Comparison of ENCODE assay signal across 8 mouse cellular contexts in the genomic region with DNA sequence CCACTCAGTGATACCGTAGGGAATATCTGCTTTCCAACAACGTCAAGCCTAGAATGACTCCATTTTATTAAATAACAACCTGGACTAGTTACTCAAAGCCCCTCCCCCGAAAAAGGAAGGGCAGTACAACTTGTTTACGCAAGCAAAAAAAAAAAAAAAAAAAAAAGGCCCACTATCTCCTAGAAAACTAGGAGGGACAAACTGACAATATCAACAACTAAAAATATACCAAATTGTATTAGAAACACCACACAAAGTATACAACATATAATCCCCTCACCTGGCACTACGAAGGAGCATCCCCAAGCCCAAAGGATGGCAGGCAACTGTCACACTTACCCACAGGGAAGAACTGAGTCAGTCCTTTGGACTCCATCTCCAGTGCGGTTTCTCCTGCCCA. TPM values are rescaled to one million over a fixed set of nuclear protein-coding genes. Genes with fewer than 3 reads are reported as not detected.
DNase-seq lines count a peak whose midpoint lies in the region; ATAC-seq and TF ChIP-seq lines count a peak whose summit lies in the region.

No protein-coding gene starts in this region.

- TF ChIP-seq CTCF in CH12.LX (conservative IDR thresholded peaks at IDR 0.05 in 1 of 2, IDR thresholded peaks at IDR 0.05 in 1 of 2; ENCODE audit: low read depth in 2 of 2, low read length in 2 of 2), result no peak

- TF ChIP-seq RAD21 in CH12.LX (IDR thresholded peaks at IDR 0.05; ENCODE audit: low read depth, low read length), result no peak

- 0 out of 2 replicates have a peak overlapping the region, but pooled peaks have one; percentile 97 for H3K27ac ChIP-seq in heart, embryonic 13.5 days (replicated peaks)
- H3K27ac ChIP-seq in CH12.LX (ENCODE audit: insufficient read depth, low read depth), result no peak overlapping the region
- no peak overlapping the region for H3K27ac ChIP-seq in forebrain, embryonic 14.5 days (ENCODE audit: low read depth, low read length)
- peak overlapping the region; percentile 95 for H3K27ac ChIP-seq in liver, embryonic 16.5 days (ENCODE audit: low read length)

- peak overlapping the region; percentile 89 for H3K4me3 ChIP-seq in heart, embryonic 13.5 days
- H3K4me3 ChIP-seq in CH12.LX (replicated peaks in 1 of 3; ENCODE audit: low read depth in 2 of 3, low read length in 2 of 3, poor library complexity in 1 of 3), result peak overlapping the region; percentile 80 to 100 (median 98)
- H3K4me3 ChIP-seq in forebrain, embryonic 14.5 days (ENCODE audit: low read depth, low read length), result peak overlapping the region; percentile 82
- peak overlapping the region; percentile 82 for H3K4me3 ChIP-seq in liver, embryonic 16.5 days (ENCODE audit: low read depth, low read length)

- no peaks in the 10 kb centered on the region for H3K27me3 ChIP-seq in heart, embryonic 13.5 days (replicated peaks)
- no peaks in the 10 kb centered on the region for H3K27me3 ChIP-seq in CH12.LX (replicated peaks)
- H3K27me3 ChIP-seq in forebrain, embryonic 14.5 days (replicated peaks; ENCODE audit: control insufficient read depth, insufficient read depth, low read length), result no peaks in the 10 kb centered on the region
- H3K27me3 ChIP-seq in liver, embryonic 16.5 days (ENCODE audit: control insufficient read depth, insufficient read depth, low read depth, low read length), result no peaks in the 10 kb centered on the region

- dilution Hi-C loops in CH12.LX (cut with MboI; ENCODE audit: extremely low pct_ligation_motif_present, extremely low pct_unique_long_range_greater_than_20kb, low sequenced_read_pairs), result no loop called here

- in situ Hi-C loops in CH12.LX (cut with MboI; ENCODE audit: low pct_ligation_motif_present, low pct_unique_long_range_greater_than_20kb, low sequenced_read_pairs), result no loop called here

- 52% methylated on average over 6 of the region's 6 CpGs for WGBS in heart, embryonic 13.5 days
- 70% methylated on average over 6 of the region's 6 CpGs for WGBS in forebrain, embryonic 14.5 days
- WGBS in liver, embryonic 16.5 days (ENCODE audit: insufficient replicate concordance), result 49% methylated on average over 6 of the region's 6 CpGs

- peaks cover 48% of the 10 kb centered on the region for H3K79me2 ChIP-seq in CH12.LX (replicated peaks; ENCODE audit: control insufficient read depth, extremely low read depth, insufficient read depth, poor library complexity, severe bottlenecking)

- H3K4me2 ChIP-seq in heart, embryonic 13.5 days, result peak overlapping the region; percentile 79
- H3K4me2 ChIP-seq in CH12.LX (ENCODE audit: insufficient read depth, low read depth, poor library complexity, severe bottlenecking), result peak overlapping the region; percentile 99
- peak overlapping the region; percentile 67 for H3K4me2 ChIP-seq in forebrain, embryonic 14.5 days (ENCODE audit: low read length)
- H3K4me2 ChIP-seq in liver, embryonic 16.5 days (ENCODE audit: low read depth, low read length), result peak overlapping the region; percentile 51

- peak overlapping the region; percentile 98 for H3K9ac ChIP-seq in heart, embryonic 13.5 days
- H3K9ac ChIP-seq in CH12.LX (ENCODE audit: insufficient read depth, low read depth), result peak overlapping the region; percentile 94; the same call in 1 of the 2 replicates
- H3K9ac ChIP-seq in forebrain, embryonic 14.5 days (ENCODE audit: low read length), result peak overlapping the region; percentile 94
- H3K9ac ChIP-seq in liver, embryonic 16.5 days (ENCODE audit: low read depth, low read length), result peak overlapping the region; percentile 92

- no peaks in the 10 kb centered on the region for H3K9me3 ChIP-seq in heart, embryonic 13.5 days
- H3K9me3 ChIP-seq in CH12.LX (replicated peaks; ENCODE audit: low read length), result no peaks in the 10 kb centered on the region
- no peaks in the 10 kb centered on the region for H3K9me3 ChIP-seq in forebrain, embryonic 14.5 days (replicated peaks; ENCODE audit: control insufficient read depth, low read length)
- H3K9me3 ChIP-seq in liver, embryonic 16.5 days (replicated peaks; ENCODE audit: control insufficient read depth, low read length), result no peaks in the 10 kb centered on the region

- no peak for ATAC-seq in heart, embryonic 13.5 days (ENCODE audit: extremely low read depth, insufficient number of reproducible peaks, low FRiP score, low TSS enrichment)
- no peak for ATAC-seq in forebrain, embryonic 14.5 days
- ATAC-seq in liver, embryonic 16.5 days (ENCODE audit: low read depth), result no peak

- no peak for TF ChIP-seq POLR2A in CH12.LX (IDR thresholded peaks at IDR 0.05; ENCODE audit: low read depth, low read length)

- peaks cover 24% of the 10 kb centered on the region for H3K4me1 ChIP-seq in heart, embryonic 13.5 days
- H3K4me1 ChIP-seq in CH12.LX (ENCODE audit: control insufficient read depth in 1 of 2, insufficient read depth in 2 of 2), result peaks cover 7 to 16% of the 10 kb centered on the region in 2 experiments; a peak in 3 of 4 replicates
- H3K4me1 ChIP-seq in forebrain, embryonic 14.5 days (ENCODE audit: control insufficient read depth, insufficient read depth, low read length), result peaks cover 19% of the 10 kb centered on the region
- H3K4me1 ChIP-seq in liver, embryonic 16.5 days (ENCODE audit: control insufficient read depth, low read depth, low read length), result peaks cover 19% of the 10 kb centered on the region

- no peak for TF ChIP-seq EP300 in CH12.LX (IDR thresholded peaks at IDR 0.05; ENCODE audit: low read length)

- H3K36me3 ChIP-seq in heart, embryonic 13.5 days, result peaks cover 44% of the 10 kb centered on the region
- H3K36me3 ChIP-seq in CH12.LX (replicated peaks in 1 of 2; ENCODE audit: control insufficient read depth in 1 of 2, insufficient read depth in 1 of 2, low read length in 1 of 2), result peaks cover 24 to 37% of the 10 kb centered on the region in 2 experiments
- peaks cover 20% of the 10 kb centered on the region for H3K36me3 ChIP-seq in forebrain, embryonic 14.5 days (ENCODE audit: control insufficient read depth, insufficient read depth, low read length)
- peaks cover 13% of the 10 kb centered on the region; the same call in 1 of the 2 replicates for H3K36me3 ChIP-seq in liver, embryonic 16.5 days (ENCODE audit: control insufficient read depth, insufficient read depth)

- no peak for DNase-seq in heart, adult 9 months (ENCODE audit: low spot score in 2 of 2)
- DNase-seq in CH12.LX (ENCODE audit: extremely low read depth), result no peak
- no peak for DNase-seq in forebrain, embryonic 14.5 days (ENCODE audit: low spot score)
- no peak for DNase-seq in left cerebral cortex, adult 8-10 months (ENCODE audit: low spot score in 2 of 2)
- no peak for DNase-seq in gastrocnemius, postnatal 25 days
- DNase-seq in adrenal gland, adult (ENCODE audit: inconsistent age in 2 of 2, low spot score in 1 of 2), result no peak

TF ChIP-seq in CH12.LX, 34 proteins besides CTCF, POLR2A, EP300 and RAD21:
- TF ChIP-seq NELFE (IDR thresholded peaks at IDR 0.05; ENCODE audit: low read depth, low read length), result no peak
- TF ChIP-seq CHD1 (IDR thresholded peaks at IDR 0.05; ENCODE audit: low read depth, low read length), result no peak
- peak; percentile 68 for TF ChIP-seq ZNF384 (IDR thresholded peaks at IDR 0.05; ENCODE audit: low read depth, low read length)

RNA-seq across cellular contexts. Expression of a gene that starts 1.1 kb away (rescaled TPM):
- 12.1 and 17.3 TPM in 2 replicates for polyA plus RNA-seq in heart, embryonic 13.5 days (2015; fragmentation: Nextera tagmentation; extraction: Ambion mirVana)
- total RNA-seq in CH12.LX (2012; rRNA removed) (9.8 and 11.3 TPM in 2 replicates), CH12.LX (2014; rRNA removed) (9.0 and 9.3 TPM in 2 replicates)
- 10.6 and 13.4 TPM in 2 replicates for polyA plus RNA-seq in CH12.LX (2012; ENCODE audit: insufficient read length, low read depth)
- 44.1 and 72.0 TPM in 2 replicates for polyA plus RNA-seq in forebrain, embryonic 14.5 days (2014; fragmentation: Nextera tagmentation; extraction: Ambion mirVana)
- polyA plus RNA-seq in liver, embryonic 16.5 days (2015; fragmentation: Nextera tagmentation; extraction: Ambion mirVana), result 7.7 and 8.7 TPM in 2 replicates
- total RNA-seq in left cerebral cortex, adult 8-10 months (2022), result 10 to 100 TPM; 65.9 to 94.1 (median 79.6) TPM
- total RNA-seq in gastrocnemius, postnatal 25 days (2021), result 10 to 100 TPM; 16.5 to 17.9 TPM

RNA-seq across cellular contexts. Expression of a gene that starts 22.8 kb away (rescaled TPM):
- 1.2 and 1.3 TPM in 2 replicates for polyA plus RNA-seq in heart, embryonic 13.5 days (2015; fragmentation: Nextera tagmentation; extraction: Ambion mirVana)
- total RNA-seq in CH12.LX (2012; rRNA removed) (1.1 and 1.7 TPM in 2 replicates), CH12.LX (2014; rRNA removed) (5.0 and 6.6 TPM in 2 replicates)
- polyA plus RNA-seq in CH12.LX (2012; ENCODE audit: insufficient read length, low read depth), result 3.4 and 4.1 TPM in 2 replicates
- 22.2 and 25.2 TPM in 2 replicates for polyA plus RNA-seq in forebrain, embryonic 14.5 days (2014; fragmentation: Nextera tagmentation; extraction: Ambion mirVana)
- polyA plus RNA-seq in liver, embryonic 16.5 days (2015; fragmentation: Nextera tagmentation; extraction: Ambion mirVana), result 0.02 and 0.30 TPM in 2 replicates
- total RNA-seq in left cerebral cortex, adult 8-10 months (2022), result 1 to 10 TPM; 3.5 to 6.6 (median 5.3) TPM
- under 1 TPM; 0.23 to 0.32 TPM for total RNA-seq in gastrocnemius, postnatal 25 days (2021)

RNA-seq across cellular contexts. Expression of a gene that starts 43.1 kb away (rescaled TPM):
- 7.8 and 8.1 TPM in 2 replicates for polyA plus RNA-seq in heart, embryonic 13.5 days (2015; fragmentation: Nextera tagmentation; extraction: Ambion mirVana)
- total RNA-seq in CH12.LX (2012; rRNA removed), result 4.7 and 6.2 TPM in 2 replicates
- 6.5 and 9.0 TPM in 2 replicates for total RNA-seq in CH12.LX (2014; rRNA removed)
- 9.4 and 9.5 TPM in 2 replicates for polyA plus RNA-seq in CH12.LX (2012; ENCODE audit: insufficient read length, low read depth)
- polyA plus RNA-seq in forebrain, embryonic 14.5 days (2014; fragmentation: Nextera tagmentation; extraction: Ambion mirVana), result 20.7 and 25.7 TPM in 2 replicates
- 1.8 and 2.0 TPM in 2 replicates for polyA plus RNA-seq in liver, embryonic 16.5 days (2015; fragmentation: Nextera tagmentation; extraction: Ambion mirVana)
- 10 to 100 TPM; 25.7 to 30.9 (median 28.5) TPM for total RNA-seq in left cerebral cortex, adult 8-10 months (2022)
- 1 to 10 TPM; 5.3 to 5.4 TPM for total RNA-seq in gastrocnemius, postnatal 25 days (2021)

Comparison
In these comparisons a context has a peak if more than half of its experiments do, and no peak if none do; other contexts are left out.
1. H3K27ac ChIP-seq: peak in heart, embryonic 13.5 days (single experiment) and liver, embryonic 16.5 days (single experiment); none in CH12.LX (single experiment) and forebrain, embryonic 14.5 days (single experiment).
2. Peak in every context shown above with its lines, with median percentiles within 50 percentile points of each other: H3K4me2 ChIP-seq, H3K4me3 ChIP-seq and H3K9ac ChIP-seq.